Mouse (Mus musculus) adrenal gland, adult 8-10 months (tissue): ENCODE data around the gene Glp2r. TPM values are rescaled to one million over a fixed set of nuclear protein-coding genes. Genes with fewer than 3 reads are reported as not detected.
A peak's percentile ranks its signal among the peaks of the same experiment; 100 is the strongest.

Experiments used
- DNase-seq: peaks from one replicate; pipeline ENCODE4 v3.0.0; 2022
- total RNA-seq, 4 experiments: library from RNA; stranded (reverse); gene quantifications; 2 replicates each; pipeline ENCODE4 v1.2.4; 2022

Glp2r gene
- total RNA-seq = under 1 TPM; 0.06 to 0.28 (median 0.13) TPM

GRCm38 (mm10) chr11:67771053-67771452 lies at the start of gene Glp2r:
TSS of gene Glp2r (minus strand) at chr11:67771153.
- DNase-seq = no peak

- DNase-seq = no peak
These were observed 49.3 kb upstream of the Glp2r start for GRCm38 (mm10) chr11:67820221-67820620.

- no peak for DNase-seq
These were observed 48.7 kb upstream of the Glp2r start for GRCm38 (mm10) chr11:67819604-67820003.

DNA sequence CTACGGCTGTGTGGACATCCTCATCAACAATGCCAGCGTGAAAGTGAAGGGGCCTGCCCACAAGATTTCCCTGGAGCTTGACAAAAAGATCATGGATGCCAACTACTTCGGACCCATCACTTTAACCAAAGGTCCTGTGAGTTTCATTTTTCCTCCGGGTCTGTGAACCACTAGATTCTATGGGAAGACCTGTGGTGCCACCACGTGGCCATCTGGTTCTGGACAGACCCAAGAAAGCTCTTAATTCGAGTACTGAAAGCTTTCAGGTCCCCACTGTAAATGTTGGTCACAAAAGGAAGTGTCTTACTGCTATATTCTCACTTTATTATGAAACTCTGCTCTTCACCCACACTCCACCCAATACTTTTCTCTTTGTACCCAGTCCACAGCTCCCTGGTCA lies 40.6 kb upstream of the Glp2r start:
- DNase-seq = no peak

GRCm38 (mm10) chr11:67808051-67808450 lies 37.1 kb upstream of the Glp2r start:
- DNase-seq = no peak

DNA sequence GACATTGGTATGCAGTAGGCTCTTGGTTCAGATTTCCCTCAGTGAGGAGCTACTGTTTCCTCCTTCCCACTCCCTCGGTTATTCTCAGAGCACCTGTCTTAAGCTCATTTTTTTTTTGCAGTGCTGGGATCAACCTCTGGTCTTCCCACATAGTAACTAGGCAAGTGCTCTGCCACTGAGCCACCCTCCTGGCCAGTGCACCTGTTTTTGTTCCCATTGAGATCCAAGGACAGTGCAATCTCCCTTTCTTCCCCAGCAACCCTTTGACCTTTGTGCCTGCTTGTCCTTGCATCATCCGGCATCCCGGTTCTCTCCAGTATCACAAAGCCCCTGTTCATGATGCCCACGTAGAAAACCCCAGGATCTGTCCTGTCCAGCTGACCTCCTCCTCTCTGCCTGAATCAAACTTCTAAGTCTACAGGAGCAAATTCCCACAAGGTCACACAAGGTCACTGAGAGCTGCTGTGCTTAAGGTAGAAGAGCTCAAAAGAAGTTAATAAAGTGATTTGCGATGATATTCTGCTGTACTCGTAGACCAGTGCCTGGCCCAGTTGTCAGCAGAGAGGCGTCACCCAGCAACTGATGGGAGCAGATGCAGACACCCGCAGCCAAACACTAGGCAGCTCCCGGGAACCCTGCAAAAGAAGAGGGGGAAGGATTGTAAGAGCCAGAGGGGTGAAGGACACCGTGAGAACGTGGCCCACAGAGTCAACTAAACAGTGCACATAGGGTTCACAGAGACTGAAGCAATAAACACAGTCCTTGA lies 36.1 kb upstream of the Glp2r start:
- no peak for DNase-seq

DNA sequence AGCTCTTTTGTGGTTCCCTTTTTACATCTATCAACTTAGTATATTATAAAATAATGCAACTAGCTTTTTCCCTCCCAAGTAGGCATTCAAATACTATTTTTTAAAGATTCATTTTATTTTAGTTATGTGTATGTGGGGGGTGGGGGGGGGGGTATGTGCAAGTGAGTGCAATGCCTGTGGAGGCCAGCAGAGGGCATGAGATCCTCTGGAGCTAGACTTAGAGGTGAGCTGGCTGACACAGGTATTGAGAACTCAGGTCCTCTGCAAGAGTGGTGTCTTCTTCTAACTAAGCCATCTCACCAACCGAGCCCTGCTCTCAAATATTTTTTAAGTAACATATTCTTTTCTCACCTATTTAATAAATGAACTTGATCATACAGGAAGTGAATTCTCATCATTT lies 34.6 kb upstream of the Glp2r start:
- no peak for DNase-seq

DNA sequence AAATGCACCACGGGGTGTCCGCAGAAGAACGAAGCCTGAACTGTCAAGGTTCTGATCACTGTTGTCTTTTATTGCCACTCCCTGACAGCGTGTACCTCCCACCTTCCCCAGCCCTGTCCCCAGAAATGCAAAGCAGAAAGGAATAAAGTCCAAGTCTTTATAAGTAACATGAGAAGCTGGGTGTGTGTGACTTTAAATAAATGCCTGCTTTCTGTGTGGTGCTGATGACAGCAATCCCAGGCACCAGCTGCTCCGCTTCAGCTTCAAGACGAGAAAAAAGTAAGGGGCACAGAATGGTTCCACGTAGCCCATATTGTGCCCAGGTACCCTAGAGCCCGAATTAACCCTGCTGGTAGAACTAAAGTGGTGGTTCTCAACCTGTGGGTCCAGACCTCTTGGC lies 30.2 kb upstream of the Glp2r start:
- DNase-seq = no peak

- no peak for DNase-seq
These were observed 29.3 kb upstream of the Glp2r start for GRCm38 (mm10) chr11:67800130-67800723.

DNA sequence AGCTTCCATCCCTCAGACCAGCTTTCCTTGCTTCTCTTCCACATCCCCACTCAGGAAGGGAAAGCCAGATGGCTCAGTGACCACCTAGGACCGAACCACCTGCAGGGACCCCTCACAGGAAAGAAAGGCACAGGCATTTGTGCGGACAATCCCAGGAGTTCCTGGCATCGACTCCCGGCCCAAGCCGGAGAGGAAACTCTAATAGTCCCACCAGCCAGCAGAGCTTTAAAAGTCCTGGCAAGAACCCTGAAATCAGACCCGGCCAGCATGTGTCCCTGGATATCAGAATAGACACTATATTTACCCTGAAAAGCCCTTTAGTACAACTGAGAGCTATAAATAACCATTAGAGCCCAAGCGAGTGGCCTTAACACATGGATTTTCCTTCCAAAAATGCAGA lies 27.0 kb upstream of the Glp2r start, which contains the start of gene Dhrs7c:
Dhrs7c (plus strand) TSS at position 257 of the 400 bp plus-strand sequence.
- DNase-seq = no peak

GRCm38 (mm10) chr11:67790182-67790581 lies 19.2 kb upstream of the Glp2r start:
- DNase-seq = no peak

GRCm38 (mm10) chr11:67774379-67774778 lies 3.4 kb upstream of the Glp2r start, which contains the start of gene Gsg1l2:
TSS of gene Gsg1l2 (plus strand) at chr11:67774608.
- DNase-seq = no peak

DNA sequence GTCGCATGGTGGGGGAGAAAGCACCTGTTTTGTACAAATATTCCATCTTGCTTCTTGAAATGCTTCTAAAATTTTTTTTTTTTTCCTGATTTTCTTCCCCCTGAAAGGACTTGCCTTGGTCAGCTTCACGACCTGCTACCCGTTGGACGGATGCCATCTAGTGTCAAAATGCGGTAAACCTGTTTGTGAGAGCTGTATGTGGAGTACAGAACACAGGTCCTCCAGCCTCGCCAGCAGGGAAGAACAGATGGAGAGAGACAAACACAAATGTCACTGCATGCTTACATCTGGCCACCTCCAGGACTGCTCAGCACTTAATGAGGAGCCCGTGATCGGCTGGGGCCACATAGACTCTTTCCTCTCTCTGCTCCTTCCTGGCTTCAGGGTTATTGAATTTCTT lies 1.6 kb upstream of the Glp2r start:
- peak; percentile 7 for DNase-seq

- DNase-seq = no peak
These were observed 738 bp upstream of the Glp2r start for GRCm38 (mm10) chr11:67771691-67772090.

DNA sequence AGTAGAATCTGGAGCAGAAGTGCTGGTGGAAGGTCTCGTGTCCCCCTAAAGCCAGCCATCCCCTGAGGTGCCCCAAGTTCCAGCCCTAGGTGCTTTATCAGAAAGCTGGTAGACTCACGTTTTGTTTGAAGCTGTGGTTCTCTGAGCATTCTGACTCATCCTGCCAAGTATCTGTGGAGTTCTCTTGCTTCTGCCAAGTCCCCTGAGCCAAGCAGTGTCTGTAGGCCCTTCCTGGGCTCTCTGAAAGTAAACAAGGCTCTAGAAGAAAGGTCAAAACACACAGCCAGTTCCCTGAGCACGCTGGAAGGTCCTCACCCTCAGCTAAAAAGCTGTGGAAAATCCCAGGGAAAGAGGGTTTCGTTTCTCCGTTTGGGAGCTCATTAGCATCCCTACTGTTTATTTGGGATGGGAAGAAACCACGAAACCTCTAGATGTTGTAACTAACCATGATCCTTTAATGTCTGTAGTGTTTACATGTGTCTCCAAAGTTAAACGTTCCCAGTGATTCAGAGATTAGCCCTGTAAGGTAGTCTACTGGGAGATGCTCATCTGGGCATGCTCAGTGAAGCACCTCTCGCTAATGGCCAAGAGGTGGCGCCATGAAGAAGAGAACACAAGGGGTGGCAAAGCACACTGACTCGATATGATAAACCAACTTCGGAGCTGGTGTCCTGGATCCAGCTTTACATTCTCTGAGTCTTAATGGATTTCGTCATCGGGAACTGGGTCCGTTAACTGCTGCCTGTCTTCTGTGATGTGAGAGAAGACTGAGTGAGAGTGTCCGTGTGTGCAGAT lies 13.4 kb downstream of the Glp2r start:
- DNase-seq = no peak

- DNase-seq = no peak
These were observed 14.7 kb downstream of the Glp2r start for GRCm38 (mm10) chr11:67756287-67756686.

DNA sequence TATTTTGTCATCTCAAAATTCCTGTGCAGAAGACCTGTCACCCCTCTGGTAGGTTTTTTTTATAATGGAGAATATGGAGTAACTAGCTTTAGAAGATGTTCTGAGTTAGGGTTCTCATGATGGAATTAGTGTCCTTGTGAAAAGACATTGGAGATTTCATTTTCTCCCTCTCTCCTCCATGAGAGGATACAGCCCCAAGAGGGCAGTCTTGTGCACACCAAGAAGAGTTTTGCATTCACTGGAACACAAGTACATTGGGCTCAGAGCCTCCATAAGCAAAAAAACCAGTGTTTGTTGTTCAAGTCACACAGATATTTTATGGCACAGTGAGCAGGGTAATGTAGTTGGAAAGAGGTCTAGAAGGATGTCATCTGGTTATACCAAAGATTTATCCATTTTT lies 29.4 kb downstream of the Glp2r start:
- no peak for DNase-seq

DNA sequence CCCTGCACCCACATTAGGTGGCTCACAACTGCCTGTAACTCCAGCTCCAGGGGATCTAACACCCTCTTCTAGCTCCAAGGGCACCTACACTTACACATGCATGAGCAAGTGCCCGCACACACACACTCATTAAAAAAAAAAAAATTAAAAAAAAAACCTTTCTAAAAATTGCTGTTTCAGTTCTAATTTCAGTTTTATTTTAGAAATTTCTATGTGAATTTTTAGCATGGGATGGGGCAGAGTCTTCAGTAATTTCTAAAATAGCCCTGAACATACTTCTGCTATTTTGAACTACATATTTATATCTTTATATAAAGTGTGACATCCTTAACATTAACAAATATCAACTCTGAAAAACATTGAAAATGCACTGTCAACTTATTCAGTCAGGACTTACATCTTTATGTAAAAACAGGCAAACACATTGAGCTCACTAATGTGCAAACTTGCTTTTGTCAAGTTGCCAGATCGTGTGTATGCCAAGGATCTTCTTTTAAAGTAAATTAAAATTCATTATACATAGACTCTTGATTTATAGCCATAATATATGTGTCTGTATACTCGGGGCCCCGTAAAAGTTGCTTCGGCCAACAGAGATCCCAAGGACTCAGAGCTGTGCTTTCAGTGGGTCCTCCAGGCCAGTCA lies 32.0 kb downstream of the Glp2r start:
- no peak for DNase-seq

DNA sequence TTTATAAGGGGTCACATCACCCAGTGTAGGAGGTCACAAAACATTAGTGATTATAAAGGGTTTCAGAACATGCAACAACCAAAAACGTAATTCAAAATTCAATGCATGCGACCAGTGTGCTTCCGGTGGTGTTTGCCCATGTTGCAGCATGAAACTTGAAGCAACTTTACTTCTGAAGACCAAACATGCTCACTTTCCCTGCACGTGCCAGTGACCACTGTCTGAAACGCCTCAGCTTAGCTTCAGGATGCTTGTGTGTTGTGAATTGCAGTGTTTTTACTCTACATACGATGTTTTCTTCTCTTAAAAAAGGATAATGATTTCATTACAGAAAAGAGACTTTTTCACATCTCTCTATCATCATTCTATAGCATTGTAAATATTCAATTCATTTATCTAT lies 32.6 kb downstream of the Glp2r start:
- no peak for DNase-seq

GRCm38 (mm10) chr11:67734597-67734996 lies 36.4 kb downstream of the Glp2r start:
- no peak for DNase-seq

DNA sequence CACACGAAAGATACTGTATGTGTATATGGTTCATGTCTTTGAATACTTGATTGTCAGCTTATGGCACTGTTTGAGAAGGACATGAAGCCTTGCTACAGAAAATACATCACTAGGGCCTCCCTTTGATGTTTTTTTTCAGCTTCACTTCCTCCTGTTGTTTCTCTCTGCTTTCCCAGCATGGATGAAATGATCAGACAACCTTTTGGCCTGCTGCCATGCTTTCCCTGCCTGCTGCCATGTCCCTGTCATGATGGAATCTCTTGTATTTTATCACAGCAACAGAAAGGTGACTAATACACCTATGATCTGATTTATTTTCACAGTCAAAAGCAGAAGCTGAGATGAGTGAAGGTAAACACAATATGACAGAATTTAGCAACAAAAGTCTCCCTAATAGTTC lies 37.2 kb downstream of the Glp2r start:
- DNase-seq = no peak

GRCm38 (mm10) chr11:67731056-67731455 lies 39.9 kb downstream of the Glp2r start:
- DNase-seq = no peak

GRCm38 (mm10) chr11:67728726-67729125 lies 42.2 kb downstream of the Glp2r start:
- DNase-seq = no peak
